Mouse (Mus musculus) kidney, adult 18-20 months (tissue): Measurements from ENCODE around the gene Lurap1.

Source experiments
- DNase-seq: peaks from one replicate; pipeline ENCODE4 v3.0.0; 2021

Gene Lurap1

DNA sequence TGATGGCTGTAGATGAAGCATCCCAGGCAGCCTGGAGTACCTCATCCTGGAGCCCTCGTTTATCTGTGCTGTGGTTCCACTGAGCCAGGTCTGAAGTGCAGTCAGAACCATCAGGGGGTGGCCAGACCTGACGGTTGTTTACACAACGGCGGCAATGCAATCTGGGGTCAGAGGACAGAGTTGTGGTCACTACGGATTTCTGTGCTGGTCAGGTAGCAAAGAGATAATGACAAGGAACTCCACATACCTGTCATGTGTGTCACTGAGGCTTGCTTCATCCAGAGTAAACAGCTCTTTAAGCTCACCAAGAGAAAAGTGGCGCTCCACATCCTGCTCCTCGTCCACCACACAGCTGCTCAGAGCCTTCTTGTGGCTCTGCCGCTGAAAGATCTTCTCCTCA, 53.9 kb downstream of the Lurap1 start:
- DNase-seq: no peak

DNA sequence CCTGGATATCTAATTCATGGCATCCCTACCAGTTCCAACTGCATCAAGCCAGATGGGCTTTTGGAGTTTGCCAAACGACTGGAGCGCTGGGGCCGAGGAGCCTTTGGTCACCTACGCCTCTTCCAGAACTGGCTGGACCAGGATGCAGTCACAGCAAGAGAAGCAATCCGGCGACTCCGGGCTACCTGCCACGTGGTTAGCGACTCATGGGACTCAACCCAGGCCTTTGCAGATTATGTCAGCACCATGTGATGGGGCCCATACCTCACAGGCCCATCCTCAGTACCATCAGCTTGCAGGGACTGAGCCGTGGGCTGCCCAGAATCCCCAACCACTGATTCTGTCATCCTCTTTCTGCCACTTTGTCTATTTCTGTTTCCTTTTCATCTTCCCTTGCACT, 54.8 kb downstream of the Lurap1 start:
- no peak for DNase-seq

GRCm38 (mm10) chr4:116088510-116089249, 62.5 kb downstream of the Lurap1 start:
- no peak for DNase-seq
